ENCODE assay signal across 7 mouse cellular contexts in the genomic region with DNA sequence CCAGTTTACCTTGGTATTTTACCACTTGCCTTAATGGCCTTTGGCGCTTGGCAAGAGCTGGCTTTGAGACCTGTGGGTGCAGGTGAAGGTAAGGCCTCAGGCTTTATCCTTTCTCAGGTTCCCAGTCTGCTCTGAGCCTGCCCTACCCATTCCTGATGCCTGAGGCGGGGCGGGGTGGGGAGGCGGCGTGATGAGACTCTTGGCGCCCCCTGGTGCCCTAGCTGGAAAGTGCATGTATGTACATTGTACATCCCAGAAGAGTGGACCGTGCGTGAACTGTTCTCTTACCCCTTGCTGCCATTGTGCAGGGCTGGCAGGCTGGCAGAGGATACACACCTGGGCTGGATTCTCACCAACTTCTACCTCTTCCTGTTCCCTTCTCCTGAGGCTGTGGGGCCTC. TPM values are rescaled to one million over a fixed set of nuclear protein-coding genes. Genes with fewer than 3 reads are reported as not detected.
DNase-seq lines count a peak whose midpoint lies in the region; ATAC-seq lines count a peak whose summit lies in the region.

No protein-coding gene starts in this region.

- peaks cover 6% of the 10 kb centered on the region; the same call in 1 of the 2 replicates for H3K4me1 ChIP-seq in hindbrain, embryonic 16.5 days (ENCODE audit: control insufficient read depth, insufficient read depth, low read depth, low read length)

- no peak overlapping the region for H3K9ac ChIP-seq in hindbrain, embryonic 16.5 days (ENCODE audit: low read depth, low read length)

- no peak overlapping the region for H3K4me2 ChIP-seq in hindbrain, embryonic 16.5 days (ENCODE audit: low read length)

- no peak overlapping the region for H3K27ac ChIP-seq in hindbrain, embryonic 16.5 days (ENCODE audit: low read depth, low read length)

- H3K27me3 ChIP-seq in hindbrain, embryonic 16.5 days (replicated peaks; ENCODE audit: control insufficient read depth, insufficient read depth, low read length) = peaks cover 3% of the 10 kb centered on the region; the same call in 1 of the 2 replicates

- 2% methylated on average over 8 of the region's 8 CpGs for WGBS in hindbrain, embryonic 16.5 days

- peak; percentile 94 for DNase-seq in ZHBTc4 (ENCODE audit: low read depth, low spot score)
- DNase-seq in cerebellum, adult 9-10 months = peak; percentile 86
- DNase-seq in left cerebral cortex, postnatal 14 days (ENCODE audit: low spot score in 2 of 2) = peak; percentile 81 to 84
- DNase-seq in skeletal muscle tissue, adult 2 months (ENCODE audit: low read depth, low spot score) = peak; percentile 57

- no peak overlapping the region for H3K4me3 ChIP-seq in hindbrain, embryonic 16.5 days (ENCODE audit: low read length)

- no peaks in the 10 kb centered on the region for H3K9me3 ChIP-seq in hindbrain, embryonic 16.5 days (ENCODE audit: control insufficient read depth, low read length)

- no peaks in the 10 kb centered on the region for H3K36me3 ChIP-seq in hindbrain, embryonic 16.5 days (ENCODE audit: control insufficient read depth, insufficient read depth, low read length)

- peak; percentile 80 for ATAC-seq in frontal cortex, adult (ENCODE audit: low TSS enrichment)
- peak; percentile 68 for ATAC-seq in hindbrain, embryonic 16.5 days
- ATAC-seq in megakaryocyte progenitor cell, adult 5-6 weeks (replicated peaks; ENCODE audit: poor library complexity) = peak; percentile 94

- intact Hi-C loops in left cerebral cortex, postnatal 14 days (cut with DNase I) = no loop called here

RNA-seq across cellular contexts. Expression of a gene that starts 16.8 kb away (rescaled TPM):
- 32.3 and 32.8 TPM in 2 replicates for polyA plus RNA-seq in hindbrain, embryonic 16.5 days (2015; fragmentation: Nextera tagmentation; extraction: Ambion mirVana)
- 10 to 100 TPM; 51.3 to 57.7 TPM for total RNA-seq in left cerebral cortex, postnatal 14 days (2021)
- 32.7 and 43.1 TPM in 2 replicates for total RNA-seq in megakaryocyte progenitor cell, adult 5-6 weeks (2015)
- 25.9 and 39.4 TPM in 2 replicates for total RNA-seq in megakaryocyte progenitor cell, adult 5-6 weeks (2017)

RNA-seq across cellular contexts. Expression of a gene that starts 32.0 kb away (rescaled TPM):
- 62.3 and 70.4 TPM in 2 replicates for polyA plus RNA-seq in hindbrain, embryonic 16.5 days (2015; fragmentation: Nextera tagmentation; extraction: Ambion mirVana)
- total RNA-seq in left cerebral cortex, postnatal 14 days (2021) = 10 to 100 TPM; 50.0 to 54.2 TPM
- total RNA-seq in megakaryocyte progenitor cell, adult 5-6 weeks (2015) = 2.3 and 2.6 TPM in 2 replicates
- total RNA-seq in megakaryocyte progenitor cell, adult 5-6 weeks (2017) = 5.8 and 9.8 TPM in 2 replicates

RNA-seq across cellular contexts. Expression of a gene that starts 52.8 kb away (rescaled TPM):
- polyA plus RNA-seq in hindbrain, embryonic 16.5 days (2015; fragmentation: Nextera tagmentation; extraction: Ambion mirVana) = 40.3 and 42.3 TPM in 2 replicates
- total RNA-seq in left cerebral cortex, postnatal 14 days (2021) = 10 to 100 TPM; 69.6 to 71.3 TPM
- 10.3 and 11.1 TPM in 2 replicates for total RNA-seq in megakaryocyte progenitor cell, adult 5-6 weeks (2015)
- 16.2 and 17.9 TPM in 2 replicates for total RNA-seq in megakaryocyte progenitor cell, adult 5-6 weeks (2017)

RNA-seq across cellular contexts. Expression of a gene that starts 54.5 kb away (rescaled TPM):
- polyA plus RNA-seq in hindbrain, embryonic 16.5 days (2015; fragmentation: Nextera tagmentation; extraction: Ambion mirVana) = 20.4 and 22.1 TPM in 2 replicates
- 1 to 10 TPM; 3.3 to 4.2 TPM for total RNA-seq in left cerebral cortex, postnatal 14 days (2021)
- 3.8 and 3.9 TPM in 2 replicates for total RNA-seq in megakaryocyte progenitor cell, adult 5-6 weeks (2015)
- 1.7 and 2.8 TPM in 2 replicates for total RNA-seq in megakaryocyte progenitor cell, adult 5-6 weeks (2017)

Comparison
In these comparisons a context has a peak if more than half of its experiments do, and no peak if none do; other contexts are left out.
1. RNA of a gene that starts 32.0 kb away (total RNA-seq): 50.0 to 54.2 TPM in left cerebral cortex, postnatal 14 days; 2.3 to 9.8 TPM in megakaryocyte progenitor cell, adult 5-6 weeks; every median in the first group is over 4 times any median in the second.
2. Peak in every context shown above with its lines, with median percentiles within 50 percentile points of each other: DNase-seq and ATAC-seq.